Mouse (Mus musculus) CH12.LX (cell line): ENCODE measurements around the gene Mfsd14a.

Experiments used
- CHD1 ChIP-seq: IDR thresholded peaks from 2 replicates; pipeline ENCODE4 v1.6.1; 2012; ENCODE audit warnings: low read depth, low read length, improper control_type of control experiment, inconsistent platforms
- CTCF ChIP-seq, 2 experiments: IDR thresholded peaks in 1 of 2; conservative IDR thresholded peaks in 1 of 2; 2 replicates each; pipeline ENCODE4 v1.5.1; 2011 to 2012; ENCODE audit warnings: low read depth in 2 of 2, low read length in 2 of 2, improper control_type of control experiment in 1 of 2, inconsistent platforms in 1 of 2, mild to moderate bottlenecking in 1 of 2, moderate library complexity in 1 of 2
- GABPA ChIP-seq: IDR thresholded peaks from 2 replicates; pipeline ENCODE4 v1.6.1; 2012; ENCODE audit warnings: low read depth, low read length, improper control_type of control experiment, inconsistent platforms; ENCODE audit not compliant: insufficient replicate concordance
- HCFC1 ChIP-seq: IDR thresholded peaks from 2 replicates; pipeline ENCODE4 v1.6.1; 2012; ENCODE audit warnings: low read depth, mild to moderate bottlenecking, inconsistent platforms, low read length, improper control_type of control experiment
- JUND ChIP-seq: conservative IDR thresholded peaks from 2 replicates; pipeline ENCODE4 v1.6.1; 2011; ENCODE audit warnings: low read depth, low read length, improper control_type of control experiment
- MAFK ChIP-seq: IDR thresholded peaks from 2 replicates; pipeline ENCODE4 v1.6.1; 2011; ENCODE audit warnings: low read length, improper control_type of control experiment; ENCODE audit not compliant: insufficient replicate concordance
- MAX ChIP-seq: IDR thresholded peaks from 2 replicates; pipeline ENCODE4 v1.6.1; 2011; ENCODE audit warnings: low read length, improper control_type of control experiment
- MXI1 ChIP-seq: IDR thresholded peaks from 2 replicates; pipeline ENCODE4 v1.6.1; 2011; ENCODE audit warnings: mild to moderate bottlenecking, low read depth, low read length, improper control_type of control experiment
- POLR2A ChIP-seq: IDR thresholded peaks from 2 replicates; pipeline ENCODE4 v1.6.1; 2011; ENCODE audit warnings: low read depth, mild to moderate bottlenecking, improper control_type of control experiment, low read length
- RCOR1 ChIP-seq: conservative IDR thresholded peaks from 2 replicates; pipeline ENCODE4 v1.6.1; 2012; ENCODE audit warnings: low read depth, mild to moderate bottlenecking, inconsistent platforms, low read length, improper control_type of control experiment
- UBTF ChIP-seq: IDR thresholded peaks from 2 replicates; pipeline ENCODE4 v1.6.1; 2012; ENCODE audit warnings: low read depth, mild to moderate bottlenecking, inconsistent platforms, low read length, improper control_type of control experiment, moderate library complexity
- USF1 ChIP-seq: IDR thresholded peaks from 2 replicates; pipeline ENCODE4 v1.6.1; 2014; ENCODE audit warnings: low read depth, mild to moderate bottlenecking, inconsistent platforms, low read length, improper control_type of control experiment
- ZKSCAN1 ChIP-seq: IDR thresholded peaks from 2 replicates; pipeline ENCODE4 v1.6.1; 2012; ENCODE audit warnings: low read depth, inconsistent platforms, low read length, improper control_type of control experiment, borderline replicate concordance
- ZMIZ1 ChIP-seq: IDR thresholded peaks from 2 replicates; pipeline ENCODE4 v1.6.1; 2012; ENCODE audit warnings: low read depth, mild to moderate bottlenecking, inconsistent platforms, low read length, improper control_type of control experiment

GRCm38 (mm10) chr3:116638572-116638971 is 23.9 kb downstream of the Mfsd14a start:
- TF ChIP-seq CTCF (conservative IDR thresholded peaks at IDR 0.05 in 1 of 2, IDR thresholded peaks at IDR 0.05 in 1 of 2; ENCODE audit: low read depth in 2 of 2, low read length in 2 of 2) (no peak), MXI1 (no peak), RCOR1 (no peak), MAX (no peak), MAFK (no peak), UBTF (no peak), HCFC1 (no peak), POLR2A (no peak), USF1 (no peak), JUND (no peak), ZMIZ1 (no peak), GABPA (no peak), CHD1 (no peak), ZKSCAN1 (no peak)
